Mouse (Mus musculus): ENCODE data around the gene Pou2f1.

Gene Pou2f1

DNA sequence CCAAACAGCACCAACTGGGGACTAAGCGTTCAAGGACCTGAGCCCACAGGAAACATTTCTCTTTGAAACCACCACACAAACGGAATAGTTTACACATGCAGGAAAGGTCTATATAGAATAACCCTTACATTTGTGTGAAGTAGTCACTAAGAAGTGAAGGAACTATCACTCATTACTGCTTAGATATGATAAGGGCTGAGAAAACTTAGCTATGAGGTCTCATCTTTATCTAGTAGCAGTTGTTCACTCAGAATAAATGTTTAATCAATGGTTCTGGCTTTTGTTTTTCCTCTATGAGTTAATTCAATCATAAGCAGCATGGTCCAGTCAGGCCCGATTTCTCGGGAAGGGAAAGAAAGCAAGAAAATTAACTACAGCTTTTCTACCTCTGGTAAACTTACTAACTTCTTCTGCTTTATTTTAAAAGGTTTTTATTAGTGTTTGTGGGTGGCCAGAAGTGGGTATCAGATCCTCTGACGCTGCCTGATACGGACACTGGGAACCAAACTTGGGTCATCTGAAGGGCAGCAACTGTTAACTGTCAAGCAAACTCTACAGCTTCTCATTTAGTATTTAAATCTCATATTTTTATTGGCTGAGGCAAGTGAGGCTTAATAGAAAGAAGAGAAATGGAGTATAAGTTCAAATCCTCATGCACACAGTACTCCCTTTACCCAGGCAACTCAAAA lies 40.7 kb downstream of the Pou2f1 start:
- no peak for DNase-seq (ENCODE audit: low spot score)

DNA sequence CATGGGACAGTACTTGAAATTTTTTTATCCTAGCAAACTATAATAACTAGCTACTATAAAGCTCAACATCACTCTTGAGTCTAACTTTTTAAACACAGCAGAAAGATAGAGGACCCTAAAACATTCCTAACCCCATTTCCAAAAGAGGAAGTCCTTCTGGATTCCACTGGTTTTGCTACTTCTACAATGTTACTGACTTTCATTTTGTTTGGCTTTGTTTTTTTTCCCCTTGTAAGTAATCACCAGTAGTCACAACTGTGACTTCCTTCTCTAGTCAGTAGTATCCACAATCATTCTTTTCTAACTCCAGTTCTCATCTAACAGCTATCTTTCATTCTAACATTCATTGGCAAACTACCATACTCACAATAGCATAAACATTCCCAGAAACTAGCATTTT lies 44.3 kb downstream of the Pou2f1 start:
- DNase-seq (ENCODE audit: low spot score): no peak

DNA sequence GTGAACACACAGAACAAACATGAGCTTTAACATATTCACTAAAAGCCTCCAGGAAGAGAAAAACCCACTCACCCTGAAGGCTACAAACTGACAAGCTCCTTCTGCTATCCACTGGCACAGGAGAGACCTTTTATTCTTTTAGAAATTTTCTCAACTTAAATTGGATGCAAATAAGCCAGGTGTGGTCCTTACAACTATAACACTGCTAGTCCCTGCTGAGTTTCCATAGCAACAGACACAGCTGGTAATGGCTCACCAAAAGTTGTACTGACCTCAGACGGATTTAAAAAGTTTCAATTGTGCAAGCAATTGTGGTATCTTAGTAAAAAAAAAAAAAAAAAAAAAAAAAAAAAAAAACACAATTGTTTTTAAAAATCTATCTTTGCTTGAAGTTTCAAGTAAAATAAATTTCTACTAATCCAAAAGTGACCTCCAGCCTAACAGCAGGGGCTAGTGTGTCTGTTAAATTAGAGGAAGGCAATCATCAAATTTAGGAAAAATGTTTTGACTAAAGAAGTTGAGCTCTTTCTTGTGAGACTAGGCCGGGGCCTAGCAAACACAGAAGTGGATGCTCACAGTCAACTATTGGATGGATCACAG lies 54.2 kb downstream of the Pou2f1 start:
- DNase-seq (ENCODE audit: low spot score): no peak

DNA sequence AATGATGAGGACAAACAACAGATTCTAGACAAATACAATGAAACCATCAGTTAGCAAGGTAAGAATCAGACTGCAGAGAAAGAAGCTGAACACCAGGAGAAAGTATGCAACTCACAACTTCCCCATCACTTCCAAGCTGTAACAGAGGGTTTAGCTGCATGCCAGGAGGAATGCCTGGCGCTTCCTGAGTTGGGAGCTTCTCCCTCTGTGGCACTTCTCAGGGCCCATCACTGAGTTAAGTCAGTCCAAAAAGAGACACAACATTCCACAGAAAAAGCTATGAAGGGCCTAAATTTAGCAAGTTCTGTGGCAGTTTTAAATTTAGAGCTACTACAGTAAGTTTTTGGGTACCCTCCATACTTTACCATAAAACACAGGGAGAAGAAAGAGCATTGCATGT lies 59.2 kb downstream of the Pou2f1 start:
- DNase-seq (ENCODE audit: low spot score): no peak

DNA sequence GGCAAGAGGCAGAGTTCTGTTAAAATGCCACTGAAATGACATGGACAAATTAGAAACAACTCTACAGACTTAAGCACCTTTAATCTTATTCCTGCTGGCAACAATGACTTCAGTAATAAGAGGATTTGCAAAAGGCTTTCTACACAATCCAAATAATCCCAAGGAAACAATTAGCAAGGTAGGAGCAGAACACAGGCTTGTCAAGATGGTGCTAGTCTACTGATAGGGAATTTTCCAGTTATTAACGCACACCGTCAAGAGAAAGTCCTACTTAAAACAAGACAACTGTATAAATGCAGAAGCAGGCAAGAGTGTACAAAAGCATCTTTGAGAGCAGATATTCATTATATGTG lies 67.0 kb downstream of the Pou2f1 start:
- no peak for DNase-seq (ENCODE audit: low spot score)

DNA sequence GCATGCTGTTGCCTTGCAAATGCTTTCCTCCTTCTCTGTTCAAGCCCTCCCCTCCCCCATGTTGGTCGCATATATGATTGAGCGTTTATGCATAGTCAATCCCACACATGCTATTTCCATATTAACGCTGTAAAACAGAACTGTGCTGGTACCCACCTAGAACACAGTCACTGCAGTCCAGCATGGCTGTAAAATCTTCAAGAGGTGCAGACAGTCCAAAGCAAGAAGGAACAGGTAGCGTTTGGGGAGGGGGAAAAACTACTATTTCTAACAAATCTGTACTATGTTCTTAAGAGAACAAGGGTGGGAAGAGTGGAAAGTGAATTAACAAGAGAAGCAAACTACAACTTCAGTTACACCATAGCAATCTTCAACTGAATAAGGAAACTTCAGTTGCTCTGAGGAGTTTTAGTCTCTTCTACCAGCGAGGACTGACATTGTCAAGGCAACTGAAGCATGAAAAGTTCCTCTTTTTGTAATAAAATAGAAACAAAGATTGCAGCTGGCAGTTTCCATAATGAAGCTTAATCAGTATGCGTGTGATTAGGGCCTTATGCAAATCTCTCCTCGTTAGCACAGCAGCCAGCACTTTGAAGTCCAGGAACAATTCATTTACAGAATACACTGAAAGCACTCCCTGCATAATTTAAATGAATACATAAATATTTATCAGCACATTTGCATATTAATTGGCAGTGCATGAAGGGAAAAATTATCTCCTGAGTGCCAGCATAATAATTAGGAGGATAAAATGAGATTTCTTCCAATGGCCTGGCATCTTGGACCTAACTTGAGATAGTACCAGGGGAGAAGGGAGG lies 67.6 kb downstream of the Pou2f1 start:
- DNase-seq (ENCODE audit: low spot score): no peak

DNA sequence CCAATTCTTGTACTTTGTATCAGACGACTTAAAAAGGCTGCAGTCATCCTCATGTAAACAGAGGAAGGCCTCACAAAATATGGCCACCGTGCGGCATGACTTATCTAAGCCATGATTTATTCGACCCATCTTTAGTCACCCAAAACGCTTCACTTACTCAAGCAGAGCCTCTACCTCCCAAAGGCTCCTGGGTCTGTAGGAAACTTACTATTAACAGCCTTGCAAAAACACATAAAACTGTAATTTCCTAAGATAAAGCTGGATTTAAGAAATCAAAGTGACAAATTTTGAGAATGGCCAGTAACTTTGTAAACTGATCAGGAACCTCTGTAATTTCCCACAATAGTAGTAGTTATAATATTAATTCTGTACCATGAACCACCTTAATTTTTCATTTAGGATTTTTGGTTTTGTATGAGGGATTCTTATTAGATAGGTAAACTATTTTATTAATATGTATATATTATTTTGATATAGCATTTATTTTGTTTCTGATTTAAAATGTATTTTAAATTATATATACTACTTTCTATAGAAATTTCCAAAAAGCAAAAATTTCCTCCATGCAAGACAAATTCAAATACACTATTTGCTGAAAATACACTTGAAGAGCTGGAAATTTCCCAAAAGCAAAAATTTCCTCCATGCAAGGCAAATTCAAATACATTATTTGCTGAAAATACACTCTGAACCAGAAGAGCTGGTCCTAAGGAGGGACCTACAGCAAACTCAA lies 68.4 kb downstream of the Pou2f1 start:
- DNase-seq (ENCODE audit: low spot score): no peak

DNA sequence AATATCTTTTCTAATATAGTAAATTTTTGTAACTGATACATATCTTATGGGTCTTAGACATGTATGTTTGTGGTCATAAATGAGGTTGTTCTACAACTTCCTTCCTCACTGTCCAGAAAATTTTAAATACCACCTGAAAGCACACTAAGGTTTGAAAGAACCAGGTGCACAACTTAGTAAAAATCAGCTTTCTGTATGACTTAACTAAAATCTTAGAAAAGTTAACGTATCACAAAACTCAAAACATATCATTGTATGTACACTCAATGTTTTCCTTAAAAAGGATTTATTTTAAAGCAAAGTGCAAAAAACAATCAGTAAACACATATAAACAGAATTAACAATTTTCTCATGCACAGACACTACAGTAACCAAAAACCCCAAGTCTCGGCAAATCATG lies 69.6 kb downstream of the Pou2f1 start:
- no peak for DNase-seq (ENCODE audit: low spot score)

DNA sequence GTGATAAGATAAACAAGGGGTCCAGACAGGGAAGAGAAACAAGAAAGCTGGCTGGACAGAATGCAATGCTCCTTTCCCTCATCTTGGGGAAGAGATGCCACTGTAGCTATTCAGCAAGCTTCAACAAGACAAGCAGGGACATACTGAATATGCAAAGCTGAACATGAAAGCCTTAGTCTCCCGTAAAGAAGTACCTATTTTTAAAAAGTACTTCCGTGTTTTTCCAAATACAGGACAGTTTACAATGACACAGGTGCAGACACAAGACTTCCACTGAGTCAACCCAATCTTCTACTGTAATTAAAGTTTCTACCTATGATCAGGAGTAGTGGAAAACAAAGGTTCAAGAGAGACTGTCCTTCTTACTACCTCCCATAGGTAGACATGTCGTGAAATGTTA lies 72.0 kb downstream of the Pou2f1 start:
- no peak for DNase-seq (ENCODE audit: low spot score)

DNA sequence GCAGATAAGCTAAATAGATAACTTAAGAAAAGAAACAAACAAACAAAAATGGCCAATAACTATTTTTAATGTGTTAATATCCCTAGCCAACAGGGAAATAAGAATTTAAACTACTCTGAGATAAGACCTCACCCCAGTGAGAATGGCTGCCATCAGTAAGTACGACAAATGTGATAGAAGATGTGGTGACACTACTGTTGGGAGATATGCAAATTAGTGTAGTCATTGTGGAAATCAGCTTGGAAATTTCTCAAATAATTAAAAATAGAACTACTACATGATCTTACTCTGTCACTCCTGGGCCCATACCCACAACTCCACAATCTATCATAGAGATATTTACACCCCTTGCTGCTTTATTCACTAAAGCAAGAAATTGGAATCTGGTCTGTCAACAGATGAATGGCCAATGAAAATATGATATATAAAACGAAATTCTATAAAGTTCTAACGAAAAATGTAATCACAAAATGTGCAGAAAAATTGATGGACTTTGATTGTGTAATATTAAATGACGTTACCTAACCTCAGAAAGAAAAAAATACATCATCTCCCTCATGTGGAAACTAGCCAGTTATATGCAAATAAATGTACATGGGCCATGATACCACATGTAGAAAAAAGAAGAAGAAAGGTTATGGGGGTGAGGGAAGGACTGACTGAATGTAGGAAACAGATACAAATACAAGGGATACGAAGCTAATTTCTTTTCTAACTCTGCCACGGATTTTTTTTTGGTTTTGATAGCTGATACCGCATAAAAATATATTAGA lies 74.8 kb downstream of the Pou2f1 start:
- DNase-seq (ENCODE audit: low spot score): no peak

DNA sequence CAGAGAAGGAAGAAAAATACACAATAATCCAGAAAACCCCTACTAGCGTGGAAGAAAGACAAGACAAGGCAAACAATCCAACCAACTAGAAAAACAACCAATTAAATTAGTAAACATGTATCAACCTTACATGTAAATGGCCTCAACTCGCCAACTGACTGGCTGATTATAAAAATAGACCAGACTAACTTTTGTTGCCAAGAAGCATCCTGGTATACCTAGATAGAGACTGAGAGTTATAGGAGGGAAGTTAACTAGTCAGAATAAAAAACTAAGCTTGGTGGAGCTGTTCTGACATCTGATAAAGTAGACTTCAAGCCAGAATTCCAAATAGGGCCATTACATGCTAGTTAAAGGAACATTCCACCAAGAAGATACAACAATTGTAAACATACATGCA lies 77.3 kb downstream of the Pou2f1 start:
- DNase-seq (ENCODE audit: low spot score): no peak

DNA sequence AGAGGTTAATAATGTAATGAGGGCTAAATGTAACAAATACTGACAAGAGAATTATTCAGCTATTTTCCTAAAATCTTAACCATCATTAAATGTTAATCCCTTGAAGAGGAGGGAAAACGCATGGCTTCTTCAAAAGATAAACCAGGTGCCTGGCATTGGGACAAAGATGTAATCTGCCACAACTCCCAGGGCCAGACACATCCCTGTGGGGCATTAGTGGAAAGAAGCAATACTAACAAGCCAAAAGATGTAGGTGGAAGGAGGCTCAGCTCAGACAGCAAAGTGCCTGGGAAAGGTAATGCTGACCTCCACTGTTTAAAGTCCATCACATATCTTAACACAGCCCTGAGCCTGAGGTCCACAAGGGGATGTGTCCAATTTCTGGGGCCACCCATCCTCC lies 80.0 kb downstream of the Pou2f1 start:
- peak; percentile 42 for DNase-seq (ENCODE audit: low spot score)

DNA sequence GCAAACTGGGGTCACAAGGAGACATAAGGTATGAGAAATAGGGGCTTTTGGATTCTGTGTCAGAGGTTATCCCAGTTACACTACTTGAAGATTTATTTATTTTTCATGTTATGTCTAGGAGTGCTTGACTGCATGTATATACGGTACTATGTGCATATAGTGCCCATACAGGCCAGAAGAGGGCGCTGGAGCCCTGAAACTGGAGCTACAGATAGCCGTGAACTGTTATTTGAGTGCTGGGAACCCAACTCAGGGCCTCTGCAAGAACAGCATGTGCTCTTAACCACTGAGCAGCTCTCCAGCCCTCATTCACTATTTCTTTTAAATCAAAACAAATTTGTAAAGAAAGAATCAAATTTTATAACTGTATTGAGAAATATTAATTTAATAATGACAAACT lies 81.5 kb downstream of the Pou2f1 start:
- DNase-seq (ENCODE audit: low spot score): no peak

DNA sequence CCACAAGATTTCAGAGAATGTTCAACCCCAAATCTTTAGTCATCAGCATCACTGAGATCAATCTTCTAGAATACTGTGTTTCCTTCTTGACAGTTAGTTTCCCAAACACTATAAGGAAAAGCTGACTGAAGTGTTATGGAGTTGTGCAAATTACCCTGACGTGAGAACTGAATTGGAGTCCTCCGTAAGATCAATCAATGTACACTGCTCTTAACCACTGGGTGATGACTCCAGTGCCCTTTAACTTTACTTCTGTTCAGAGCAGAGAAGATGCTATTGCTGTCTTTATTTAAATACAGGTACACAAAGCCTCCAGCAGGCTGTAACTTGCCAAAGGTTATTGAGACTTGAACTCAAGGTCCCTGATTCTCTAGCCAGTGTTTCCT lies 88.1 kb downstream of the Pou2f1 start:
- DNase-seq (ENCODE audit: low spot score): no peak

DNA sequence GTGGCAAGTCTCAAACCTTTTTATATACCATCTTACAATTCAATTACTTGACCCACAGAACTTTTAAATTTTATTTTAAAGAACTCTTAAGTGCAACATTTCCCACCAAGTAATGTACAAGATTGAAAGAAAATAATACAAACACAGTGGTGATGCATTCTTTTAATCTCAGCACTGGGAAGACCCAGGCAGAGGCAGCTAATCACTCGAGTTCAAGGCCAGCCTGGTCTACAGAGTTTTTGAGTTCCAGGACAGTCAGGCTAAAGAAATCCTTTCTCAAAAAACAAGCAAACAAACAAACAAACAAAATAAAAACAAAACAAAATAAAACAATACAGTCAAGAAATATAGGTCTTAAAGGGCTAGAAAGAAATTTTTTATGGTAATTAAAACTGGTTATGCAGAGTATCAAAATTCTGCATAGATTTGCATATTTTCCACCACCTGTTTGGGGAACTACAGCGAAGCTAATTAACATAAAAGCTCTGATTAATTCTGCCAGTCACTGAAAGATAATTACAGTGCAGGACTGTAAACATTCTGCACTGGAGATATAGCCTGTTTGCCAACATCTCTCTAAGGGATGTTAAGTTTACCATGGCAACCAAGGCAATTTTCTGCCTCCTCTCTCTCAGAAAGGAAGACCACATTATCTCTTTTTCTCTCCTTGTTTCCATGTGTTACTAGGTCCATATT lies 88.6 kb downstream of the Pou2f1 start:
- DNase-seq (ENCODE audit: low spot score): no peak

DNA sequence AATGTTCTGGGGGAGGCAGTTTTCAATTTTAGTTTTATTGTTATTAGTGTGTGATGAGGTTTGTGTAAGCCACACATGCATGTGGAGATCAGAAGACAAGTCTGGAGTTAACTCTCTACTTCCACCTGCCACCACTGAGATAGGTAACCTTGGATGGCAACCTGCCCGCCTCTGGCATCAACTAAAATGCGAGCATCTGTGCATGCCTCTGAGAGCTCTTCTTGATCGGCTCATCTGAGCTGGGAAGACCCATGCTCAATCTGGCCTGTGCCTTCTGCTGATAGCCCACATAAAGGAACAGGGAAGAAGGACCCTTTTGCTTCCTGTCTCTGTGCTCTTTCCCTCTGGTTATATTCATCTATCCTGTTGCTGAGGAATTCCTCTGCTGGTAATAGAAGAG lies 93.0 kb downstream of the Pou2f1 start:
- no peak for DNase-seq (ENCODE audit: low spot score)

DNA sequence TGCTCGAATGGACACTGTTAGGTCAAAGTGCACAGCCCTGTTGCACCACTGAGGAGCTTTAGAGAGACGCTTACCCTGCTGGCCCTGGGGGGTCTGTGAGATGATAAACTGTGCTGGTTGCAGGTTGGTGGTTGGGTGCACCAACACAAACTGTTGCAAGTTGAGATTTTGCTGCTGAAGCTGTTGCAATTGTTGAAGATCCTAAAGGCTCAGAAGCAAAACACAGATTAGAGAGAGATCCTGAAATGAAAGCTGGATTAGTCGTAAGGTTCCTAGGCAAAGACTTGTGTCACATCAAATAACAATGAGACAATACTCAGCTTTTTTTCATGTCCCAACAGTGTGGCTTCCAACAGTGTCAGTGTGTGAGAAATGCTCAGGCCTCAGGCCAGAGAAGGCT lies 93.7 kb downstream of the Pou2f1 start:
- DNase-seq (ENCODE audit: low spot score): no peak

DNA sequence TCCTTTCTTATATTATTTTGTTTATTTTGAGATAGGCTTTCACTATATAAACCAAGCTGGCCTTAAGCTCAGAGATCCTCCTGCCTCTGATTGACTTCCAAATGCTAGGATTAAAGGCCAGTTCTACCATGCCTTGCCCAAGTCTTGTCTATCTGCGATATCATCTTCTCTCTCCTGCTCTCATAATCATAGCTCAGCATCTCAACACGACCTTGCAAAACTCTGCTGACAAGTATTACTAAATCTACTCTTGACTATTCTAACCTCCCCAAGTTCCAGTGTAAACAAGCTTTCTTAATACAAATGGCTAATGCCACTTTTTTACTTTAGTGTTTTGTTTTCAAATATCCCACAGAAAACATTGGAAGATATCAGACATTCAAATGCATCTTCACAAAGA lies 94.3 kb downstream of the Pou2f1 start:
- no peak for DNase-seq (ENCODE audit: low spot score)

DNA sequence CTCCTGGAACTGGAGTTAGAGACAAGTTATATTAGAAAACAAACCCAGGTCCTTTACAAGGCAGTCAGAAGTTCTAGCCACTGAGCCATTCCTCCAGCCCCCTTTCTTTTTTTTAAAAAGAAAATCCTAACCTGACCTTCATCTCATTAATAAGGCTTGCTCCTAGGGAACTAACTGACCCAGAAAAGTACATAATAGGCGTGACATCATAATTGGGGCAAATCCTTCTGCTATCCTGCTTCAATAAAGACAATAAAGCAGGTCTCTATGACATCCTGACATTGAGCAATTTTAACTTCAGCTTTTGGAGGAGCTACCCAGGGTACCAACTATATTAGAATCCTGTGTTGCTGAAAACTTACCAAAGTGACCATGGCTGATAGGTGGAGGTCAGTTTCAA lies 98.9 kb downstream of the Pou2f1 start:
- no peak for DNase-seq (ENCODE audit: low spot score)

DNA sequence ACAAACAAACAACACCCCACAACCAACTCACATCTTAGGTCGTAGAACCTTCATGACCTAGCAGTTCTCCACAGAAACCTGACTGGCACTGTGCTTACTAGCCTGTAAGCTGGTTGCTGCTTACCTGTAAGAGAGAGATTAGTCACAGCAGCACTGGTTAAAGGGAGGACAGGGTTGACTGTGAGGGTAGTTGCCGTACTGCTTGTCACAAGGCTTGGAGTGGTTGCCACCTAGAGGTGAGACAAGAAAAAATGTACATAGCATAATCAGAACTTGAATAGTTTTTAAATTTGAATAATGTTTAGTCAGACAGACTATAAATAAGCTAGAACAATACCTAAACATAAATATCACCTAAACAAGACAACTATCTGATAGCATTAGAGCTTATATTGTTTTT lies 110.8 kb downstream of the Pou2f1 start:
- DNase-seq (ENCODE audit: low spot score): no peak

DNA sequence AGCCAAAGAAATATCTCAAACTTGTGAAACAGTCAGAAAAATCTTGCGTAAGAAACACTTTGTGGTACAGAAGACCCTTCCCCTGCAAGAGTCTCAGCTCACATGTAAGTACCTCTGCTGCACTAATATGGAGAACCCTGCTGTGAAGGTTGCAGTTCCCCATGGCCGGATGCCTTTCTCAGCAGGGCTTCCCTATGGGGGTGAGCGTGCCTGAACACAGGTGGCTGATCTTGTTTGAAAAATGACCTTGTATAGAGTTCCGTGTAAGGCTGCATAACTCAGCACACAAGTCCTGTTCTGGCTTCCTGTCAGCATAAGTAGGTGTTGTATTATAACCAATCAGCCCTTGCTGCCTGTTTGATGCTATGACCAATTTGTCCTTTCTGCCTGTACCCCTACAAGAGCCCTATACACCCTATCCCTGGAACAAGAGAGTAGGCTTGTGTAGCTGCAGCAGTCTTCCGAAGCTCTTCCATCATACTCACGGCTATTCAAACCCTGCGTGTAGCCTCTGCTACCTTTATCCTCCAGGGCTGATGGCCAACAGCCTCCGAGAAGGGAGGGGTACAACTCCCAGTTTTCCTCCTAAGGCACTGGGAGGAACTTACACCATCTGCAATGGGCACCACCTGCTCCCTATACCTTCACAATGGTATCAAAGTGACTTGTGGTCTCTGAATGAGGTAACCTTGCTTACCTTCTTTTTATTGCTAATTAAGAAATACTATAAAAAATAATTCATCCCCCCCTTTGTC lies 120.2 kb downstream of the Pou2f1 start:
- no peak for DNase-seq (ENCODE audit: low spot score)
